Mouse (Mus musculus): Measurements from ENCODE around the gene Phlpp1. TPM values are rescaled to one million over a fixed set of nuclear protein-coding genes. Genes with fewer than 3 reads are reported as not detected.

The Phlpp1 gene
- polyA plus RNA-seq, 1 experiment from 2014 or later, result 8.0 TPM

GRCm38 (mm10) chr1:106272916-106273315 is 101.4 kb downstream of the Phlpp1 start:
- Histone ChIP-seq H3K4me1 (peaks cover 57% of the 10 kb centered on the region), H3K9me3 (replicated peaks) (no peaks in the 10 kb centered on the region), H3K27me3 (no peaks in the 10 kb centered on the region), H3K4me2 (no peak overlapping the region), H3K27ac (no peak overlapping the region), H3K9ac (no peak overlapping the region), H3K36me3 (ENCODE audit: poor library complexity, severe bottlenecking) (no peaks in the 10 kb centered on the region), H3K4me3 (no peak overlapping the region)
- WGBS, result 21% methylated on average over 2 of the region's 2 CpGs
- ATAC-seq, result no peak

GRCm38 (mm10) chr1:106273801-106274200 is 102.2 kb downstream of the Phlpp1 start:
- no peak for ATAC-seq
- no peak overlapping the region for H3K9ac ChIP-seq
- H3K27ac ChIP-seq, result no peak overlapping the region
- H3K4me1 ChIP-seq, result peaks cover 66% of the 10 kb centered on the region
- no peaks in the 10 kb centered on the region for H3K9me3 ChIP-seq (replicated peaks)
- H3K36me3 ChIP-seq (ENCODE audit: poor library complexity, severe bottlenecking), result no peaks in the 10 kb centered on the region
- H3K27me3 ChIP-seq, result no peaks in the 10 kb centered on the region
- H3K4me3 ChIP-seq, result no peak overlapping the region
- 86% methylated on average over 6 of the region's 6 CpGs for WGBS
- H3K4me2 ChIP-seq, result no peak overlapping the region

GRCm38 (mm10) chr1:106274561-106275001 is 103.0 kb downstream of the Phlpp1 start:
- peak; percentile 26; the same call in 1 of the 2 replicates for ATAC-seq
- WGBS, result 37% methylated on average over 10 of the region's 10 CpGs

GRCm38 (mm10) chr1:106275142-106275541 is 103.6 kb downstream of the Phlpp1 start:
- WGBS, result 86% methylated on average over 4 of the region's 4 CpGs
- Histone ChIP-seq H3K36me3 (ENCODE audit: poor library complexity, severe bottlenecking) (no peaks in the 10 kb centered on the region), H3K27me3 (no peaks in the 10 kb centered on the region), H3K4me1 (peaks cover 76% of the 10 kb centered on the region), H3K9ac (no peak overlapping the region), H3K4me2 (no peak overlapping the region), H3K4me3 (no peak overlapping the region), H3K27ac (no peak overlapping the region), H3K9me3 (replicated peaks) (no peaks in the 10 kb centered on the region)
- no peak; the same call in 1 of the 2 replicates for ATAC-seq

More at GRCm38 (mm10) chr1:106274561-106275001, 103.0 kb downstream of the Phlpp1 start:
- Histone ChIP-seq H3K36me3 (ENCODE audit: poor library complexity, severe bottlenecking) (no peaks in the 10 kb centered on the region), H3K27me3 (no peaks in the 10 kb centered on the region), H3K27ac (no peak overlapping the region), H3K9ac (no peak overlapping the region), H3K9me3 (replicated peaks) (no peaks in the 10 kb centered on the region), H3K4me2 (peak overlapping the region; percentile 8; the same call in 1 of the 2 replicates), H3K4me3 (no peak overlapping the region), H3K4me1 (peaks cover 71% of the 10 kb centered on the region)

- H3K4me2 ChIP-seq, result no peak overlapping the region
- no peaks in the 10 kb centered on the region for H3K9me3 ChIP-seq (replicated peaks)
- no peak overlapping the region for H3K4me3 ChIP-seq
- H3K36me3 ChIP-seq (ENCODE audit: poor library complexity, severe bottlenecking), result no peaks in the 10 kb centered on the region
- no peak for ATAC-seq
- peaks cover 76% of the 10 kb centered on the region for H3K4me1 ChIP-seq
- H3K9ac ChIP-seq, result no peak overlapping the region
- WGBS, result 84% methylated on average over 7 of the region's 7 CpGs
- H3K27ac ChIP-seq, result no peak overlapping the region
- H3K27me3 ChIP-seq, result no peaks in the 10 kb centered on the region
Measured at GRCm38 (mm10) chr1:106275731-106276130, 104.2 kb downstream of the Phlpp1 start.

GRCm38 (mm10) chr1:106276824-106277223 is 105.3 kb downstream of the Phlpp1 start:
- H3K9ac ChIP-seq, result no peak overlapping the region
- no peak overlapping the region for H3K27ac ChIP-seq
- H3K4me2 ChIP-seq, result no peak overlapping the region
- no peak overlapping the region for H3K4me3 ChIP-seq
- H3K4me1 ChIP-seq, result peaks cover 71% of the 10 kb centered on the region
- no peaks in the 10 kb centered on the region for H3K27me3 ChIP-seq
- no peak for ATAC-seq
- 79% methylated on average over 1 of the region's 1 CpGs for WGBS
- H3K36me3 ChIP-seq (ENCODE audit: poor library complexity, severe bottlenecking), result peaks cover 5% of the 10 kb centered on the region; the same call in 1 of the 2 replicates
- no peaks in the 10 kb centered on the region for H3K9me3 ChIP-seq (replicated peaks)

- Histone ChIP-seq H3K9ac (no peak overlapping the region), H3K36me3 (ENCODE audit: poor library complexity, severe bottlenecking) (peaks cover 5% of the 10 kb centered on the region; the same call in 1 of the 2 replicates), H3K27me3 (no peaks in the 10 kb centered on the region), H3K4me2 (no peak overlapping the region), H3K9me3 (replicated peaks) (no peaks in the 10 kb centered on the region), H3K4me3 (no peak overlapping the region), H3K4me1 (peaks cover 66% of the 10 kb centered on the region), H3K27ac (no peak overlapping the region)
- 57% methylated on average over 4 of the region's 4 CpGs for WGBS
- ATAC-seq, result no peak
Measured at GRCm38 (mm10) chr1:106277286-106277685, 105.7 kb downstream of the Phlpp1 start.

- no peak for ATAC-seq
- Histone ChIP-seq H3K4me2 (no peak overlapping the region), H3K4me1 (peaks cover 55% of the 10 kb centered on the region), H3K9ac (no peak overlapping the region), H3K4me3 (no peak overlapping the region), H3K27me3 (no peaks in the 10 kb centered on the region), H3K9me3 (replicated peaks) (no peaks in the 10 kb centered on the region), H3K36me3 (ENCODE audit: poor library complexity, severe bottlenecking) (peaks cover 5% of the 10 kb centered on the region; the same call in 1 of the 2 replicates), H3K27ac (no peak overlapping the region)
- WGBS, result 71% methylated on average over 5 of the region's 5 CpGs
Measured at GRCm38 (mm10) chr1:106278552-106279060, 107.1 kb downstream of the Phlpp1 start.

GRCm38 (mm10) chr1:106279404-106280123 is 108.0 kb downstream of the Phlpp1 start:
- ATAC-seq, result no peak
- Histone ChIP-seq H3K9me3 (replicated peaks) (no peaks in the 10 kb centered on the region), H3K4me3 (no peak overlapping the region), H3K4me2 (no peak overlapping the region), H3K36me3 (ENCODE audit: poor library complexity, severe bottlenecking) (peaks cover 5% of the 10 kb centered on the region; the same call in 1 of the 2 replicates), H3K27ac (no peak overlapping the region), H3K27me3 (no peaks in the 10 kb centered on the region), H3K9ac (no peak overlapping the region; the same call in 1 of the 2 replicates), H3K4me1 (peaks cover 45% of the 10 kb centered on the region)
- 87% methylated on average over 2 of the region's 2 CpGs for WGBS

GRCm38 (mm10) chr1:106280171-106280913 is 108.8 kb downstream of the Phlpp1 start:
- no peak overlapping the region for H3K4me3 ChIP-seq

GRCm38 (mm10) chr1:106286815-106287214 is 115.3 kb downstream of the Phlpp1 start:
- no peaks in the 10 kb centered on the region for H3K27me3 ChIP-seq

More at GRCm38 (mm10) chr1:106280171-106280913, 108.8 kb downstream of the Phlpp1 start:
- peaks cover 38% of the 10 kb centered on the region for H3K4me1 ChIP-seq
- peaks cover 5% of the 10 kb centered on the region; the same call in 1 of the 2 replicates for H3K36me3 ChIP-seq (ENCODE audit: poor library complexity, severe bottlenecking)
- H3K27me3 ChIP-seq, result no peaks in the 10 kb centered on the region
- H3K9me3 ChIP-seq (replicated peaks), result no peaks in the 10 kb centered on the region
- H3K27ac ChIP-seq, result no peak overlapping the region
- H3K4me2 ChIP-seq, result no peak overlapping the region
- H3K9ac ChIP-seq, result no peak overlapping the region
- no peak for ATAC-seq
- WGBS, result 84% methylated on average over 8 of the region's 8 CpGs

GRCm38 (mm10) chr1:106289065-106289464 is 117.5 kb downstream of the Phlpp1 start:
- H3K4me2 ChIP-seq, result no peak overlapping the region
- no peak overlapping the region for H3K4me3 ChIP-seq
- no peak overlapping the region for H3K9ac ChIP-seq
- no peaks in the 10 kb centered on the region for H3K27me3 ChIP-seq
- no peaks in the 10 kb centered on the region for H3K4me1 ChIP-seq
- no peak for ATAC-seq
- no peak overlapping the region for H3K27ac ChIP-seq
- no peaks in the 10 kb centered on the region for H3K9me3 ChIP-seq (replicated peaks)
- peaks cover 8% of the 10 kb centered on the region; the same call in 1 of the 2 replicates for H3K36me3 ChIP-seq (ENCODE audit: poor library complexity, severe bottlenecking)
- WGBS, result 87% methylated on average over 5 of the region's 5 CpGs

More at GRCm38 (mm10) chr1:106286815-106287214, 115.3 kb downstream of the Phlpp1 start:
- 98% methylated on average over 7 of the region's 7 CpGs for WGBS
- Histone ChIP-seq H3K4me1 (no peaks in the 10 kb centered on the region), H3K9me3 (replicated peaks) (no peaks in the 10 kb centered on the region), H3K4me3 (no peak overlapping the region), H3K27ac (no peak overlapping the region), H3K9ac (no peak overlapping the region), H3K4me2 (no peak overlapping the region), H3K36me3 (ENCODE audit: poor library complexity, severe bottlenecking) (peaks cover 9% of the 10 kb centered on the region; the same call in 1 of the 2 replicates)
- ATAC-seq, result no peak
